Mouse (Mus musculus) midbrain, embryonic 16.5 days (tissue): ENCODE measurements around the gene Dnajb2. TPM values are rescaled to one million over a fixed set of nuclear protein-coding genes. Genes with fewer than 3 reads are reported as not detected.

ENCODE experiments used
- ATAC-seq: fragments of 200-750 bp; cut with Nextera tagmentation; 2 replicates; pipeline ENCODE4 v1.8.0; 2017; ENCODE audit warnings: moderate TSS enrichment
- H3K27ac ChIP-seq: fragments of 300-500 bp; sonication (generic); 2 replicates; pipeline ENCODE4 v1.5.1; 2014; ENCODE audit warnings: mild to moderate bottlenecking, low read length, mixed read lengths
- H3K27me3 ChIP-seq: fragments of 300-500 bp; sonication (generic); 2 replicates; pipeline ENCODE4 v1.6.1; 2014; ENCODE audit warnings: low read depth, low read length, mixed read lengths; ENCODE audit not compliant: control insufficient read depth, insufficient read depth
- H3K36me3 ChIP-seq: fragments of 300-500 bp; sonication (generic); 2 replicates; pipeline ENCODE4 v1.6.1; 2014; ENCODE audit warnings: mild to moderate bottlenecking, low read length, moderate library complexity, mixed read lengths; ENCODE audit not compliant: control insufficient read depth, insufficient read depth
- H3K4me1 ChIP-seq: fragments of 300-500 bp; sonication (generic); 2 replicates; pipeline ENCODE4 v1.6.1; 2014; ENCODE audit warnings: mild to moderate bottlenecking, low read length, mixed read lengths; ENCODE audit not compliant: control insufficient read depth, insufficient read depth
- H3K4me2 ChIP-seq: fragments of 300-500 bp; sonication (generic); 2 replicates; pipeline ENCODE4 v1.6.1; 2014; ENCODE audit warnings: mild to moderate bottlenecking, low read length, mixed read lengths
- H3K4me3 ChIP-seq: fragments of 300-500 bp; sonication (generic); 2 replicates; pipeline ENCODE4 v1.5.1; 2014; ENCODE audit warnings: low read depth, mild to moderate bottlenecking, low read length, moderate library complexity, mixed read lengths
- H3K9ac ChIP-seq: fragments of 300-500 bp; sonication (generic); 2 replicates; pipeline ENCODE4 v1.6.1; 2014; ENCODE audit warnings: low read depth, low read length, mixed read lengths
- H3K9me3 ChIP-seq: fragments of 300-500 bp; sonication (generic); replicated peaks from 2 replicates; pipeline ENCODE4 v1.6.1; 2014; ENCODE audit warnings: mild to moderate bottlenecking, low read length, mixed read lengths; ENCODE audit not compliant: control insufficient read depth, poor library complexity, severe bottlenecking
- WGBS: fragments of 180-500 bp; shearing (Covaris S2); extraction: QIAGEN DNeasy Blood & Tissue Kit; methylation state at CpG from one replicate; pipeline ENCODE4 v1.1.7; 2014; 5-methylcytosine and 5-hydroxymethylcytosine counted together
- polyA plus RNA-seq: library from polyadenylated mRNA; unstranded; fragments of >200 nt; fragmentation: Nextera tagmentation; extraction: Ambion mirVana; gene quantifications from 2 replicates; pipeline ENCODE4 v1.2.1, GENCODE M21; 2015

Dnajb2 gene
- polyA plus RNA-seq, 1 experiment from 2014 or later = 84.3 TPM

- Histone ChIP-seq H3K27ac (no peak overlapping the region), H3K4me3 (no peak overlapping the region), H3K4me2 (no peak overlapping the region), H3K9ac (no peak overlapping the region), H3K36me3 (peaks cover 7% of the 10 kb centered on the region; the same call in 1 of the 2 replicates), H3K27me3 (no peaks in the 10 kb centered on the region), H3K9me3 (no peaks in the 10 kb centered on the region), H3K4me1 (peaks cover 8% of the 10 kb centered on the region)
- WGBS = 86% methylated on average over 10 of the region's 10 CpGs
- no peak for ATAC-seq
These were observed 3.4 kb downstream of the Dnajb2 start for GRCm38 (mm10) chr1:75239591-75239990.

- peaks cover 7% of the 10 kb centered on the region; the same call in 1 of the 2 replicates for H3K36me3 ChIP-seq
- no peak overlapping the region for H3K27ac ChIP-seq
- no peaks in the 10 kb centered on the region for H3K4me1 ChIP-seq
- no peak overlapping the region for H3K4me2 ChIP-seq
- H3K27me3 ChIP-seq = no peaks in the 10 kb centered on the region
- no peak overlapping the region for H3K4me3 ChIP-seq
- WGBS = 89% methylated on average over 14 of the region's 14 CpGs
- H3K9ac ChIP-seq = no peak overlapping the region
- no peaks in the 10 kb centered on the region for H3K9me3 ChIP-seq
- no peak for ATAC-seq
These were observed 7.2 kb downstream of the Dnajb2 start for GRCm38 (mm10) chr1:75243411-75243810.

- H3K36me3 ChIP-seq = peaks cover 7% of the 10 kb centered on the region; the same call in 1 of the 2 replicates
- no peaks in the 10 kb centered on the region for H3K27me3 ChIP-seq
- H3K9me3 ChIP-seq = no peaks in the 10 kb centered on the region
- no peak overlapping the region for H3K4me2 ChIP-seq
- H3K4me1 ChIP-seq = no peaks in the 10 kb centered on the region
- no peak overlapping the region for H3K9ac ChIP-seq
- WGBS = 89% methylated on average over 12 of the region's 12 CpGs
- ATAC-seq = peak; percentile 40
- no peak overlapping the region for H3K4me3 ChIP-seq
- no peak overlapping the region for H3K27ac ChIP-seq
These were observed 8.1 kb downstream of the Dnajb2 start for GRCm38 (mm10) chr1:75244175-75244826.

- no peak overlapping the region for H3K4me2 ChIP-seq
- ATAC-seq = peak; percentile 71
- no peaks in the 10 kb centered on the region for H3K9me3 ChIP-seq
- peaks cover 7% of the 10 kb centered on the region; the same call in 1 of the 2 replicates for H3K36me3 ChIP-seq
- no peak overlapping the region for H3K9ac ChIP-seq
- H3K4me1 ChIP-seq = no peaks in the 10 kb centered on the region
- 13% methylated on average over 4 of the region's 4 CpGs for WGBS
- no peaks in the 10 kb centered on the region for H3K27me3 ChIP-seq
- no peak overlapping the region for H3K4me3 ChIP-seq
- no peak overlapping the region for H3K27ac ChIP-seq
These were observed 8.6 kb downstream of the Dnajb2 start for GRCm38 (mm10) chr1:75244836-75245235.

- H3K36me3 ChIP-seq = peaks cover 7% of the 10 kb centered on the region; the same call in 1 of the 2 replicates
- no peak for ATAC-seq
- H3K27me3 ChIP-seq = no peaks in the 10 kb centered on the region
- H3K4me1 ChIP-seq = peaks cover 2% of the 10 kb centered on the region; the same call in 1 of the 2 replicates
- no peak overlapping the region; the same call in 1 of the 2 replicates for H3K9ac ChIP-seq
- H3K4me2 ChIP-seq = no peak overlapping the region
- WGBS = 85% methylated on average over 16 of the region's 16 CpGs
- H3K9me3 ChIP-seq = no peaks in the 10 kb centered on the region
- H3K4me3 ChIP-seq = no peak overlapping the region
- no peak overlapping the region for H3K27ac ChIP-seq
These were observed 11.1 kb downstream of the Dnajb2 start for GRCm38 (mm10) chr1:75247071-75247930.

GRCm38 (mm10) chr1:75248041-75248772, 12.0 kb downstream of the Dnajb2 start:
- H3K4me3 ChIP-seq = no peak overlapping the region
- H3K4me2 ChIP-seq = no peak overlapping the region
- H3K9ac ChIP-seq = no peak overlapping the region; the same call in 1 of the 2 replicates
- peaks cover 2% of the 10 kb centered on the region; the same call in 1 of the 2 replicates for H3K4me1 ChIP-seq
- 62% methylated on average over 9 of the region's 9 CpGs for WGBS
- H3K27me3 ChIP-seq = no peaks in the 10 kb centered on the region
- H3K9me3 ChIP-seq = no peaks in the 10 kb centered on the region
- H3K27ac ChIP-seq = no peak overlapping the region
- ATAC-seq = no peak
- H3K36me3 ChIP-seq = peaks cover 3% of the 10 kb centered on the region; the same call in 1 of the 2 replicates

- Histone ChIP-seq H3K27ac (no peak overlapping the region), H3K4me1 (peaks cover 2% of the 10 kb centered on the region; the same call in 1 of the 2 replicates), H3K9me3 (no peaks in the 10 kb centered on the region), H3K9ac (no peak overlapping the region), H3K36me3 (no peaks in the 10 kb centered on the region), H3K4me3 (no peak overlapping the region), H3K4me2 (no peak overlapping the region), H3K27me3 (no peaks in the 10 kb centered on the region)
- WGBS = 59% methylated on average over 3 of the region's 3 CpGs
- ATAC-seq = no peak
These were observed 14.3 kb downstream of the Dnajb2 start for GRCm38 (mm10) chr1:75250498-75250897.

GRCm38 (mm10) chr1:75251112-75251970, 15.1 kb downstream of the Dnajb2 start:
- H3K4me2 ChIP-seq = peak overlapping the region; percentile 48
- no peaks in the 10 kb centered on the region for H3K36me3 ChIP-seq
- H3K27ac ChIP-seq = no peak overlapping the region
- peak overlapping the region; percentile 6; the same call in 1 of the 2 replicates for H3K9ac ChIP-seq
- ATAC-seq = peak; percentile 32; the same call in 1 of the 2 replicates
- H3K4me1 ChIP-seq = peaks cover 2% of the 10 kb centered on the region; the same call in 1 of the 2 replicates
- peak overlapping the region; percentile 12 for H3K4me3 ChIP-seq
- WGBS = 7% methylated on average over 21 of the region's 22 CpGs
- H3K9me3 ChIP-seq = no peaks in the 10 kb centered on the region
- H3K27me3 ChIP-seq = no peaks in the 10 kb centered on the region
